Mouse (Mus musculus) neural tube, embryonic 10.5 days (tissue): ENCODE measurements around the gene Vmn1r195.
"Not testable (repeated sequence)": the region's sequence is repeated elsewhere in the genome, so short reads cannot be mapped to it uniquely, and the experiment has no call there.

ENCODE experiments used
- DNase-seq: peaks from one replicate; pipeline ENCODE4 v3.0.0-alpha.2; 2017; ENCODE audit warnings: low spot score; ENCODE audit errors: extremely low spot score

Gene Vmn1r195

DNA sequence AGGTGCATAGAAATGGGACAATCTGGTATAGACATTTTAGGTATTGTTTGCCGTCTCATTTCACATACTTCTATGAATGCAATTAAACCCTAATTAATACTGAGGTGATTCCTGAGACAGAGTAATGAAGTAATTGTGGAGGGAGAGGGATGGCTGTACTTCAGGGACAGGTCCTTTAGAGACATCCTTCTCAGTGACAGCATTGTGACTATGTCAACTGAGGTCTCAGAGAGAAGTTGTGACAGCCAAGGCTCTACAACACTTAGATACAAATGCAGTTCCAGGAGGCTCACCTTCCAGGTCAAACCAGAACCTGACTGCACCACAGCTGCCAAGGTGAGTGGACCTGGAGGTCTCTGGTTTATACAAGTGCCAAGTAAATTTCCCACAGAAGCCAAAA lies at the start of gene Vmn1r195:
Vmn1r195 (plus strand) TSS at position 301 of the 400 bp plus-strand sequence.
- DNase-seq = not testable (repeated sequence)

DNA sequence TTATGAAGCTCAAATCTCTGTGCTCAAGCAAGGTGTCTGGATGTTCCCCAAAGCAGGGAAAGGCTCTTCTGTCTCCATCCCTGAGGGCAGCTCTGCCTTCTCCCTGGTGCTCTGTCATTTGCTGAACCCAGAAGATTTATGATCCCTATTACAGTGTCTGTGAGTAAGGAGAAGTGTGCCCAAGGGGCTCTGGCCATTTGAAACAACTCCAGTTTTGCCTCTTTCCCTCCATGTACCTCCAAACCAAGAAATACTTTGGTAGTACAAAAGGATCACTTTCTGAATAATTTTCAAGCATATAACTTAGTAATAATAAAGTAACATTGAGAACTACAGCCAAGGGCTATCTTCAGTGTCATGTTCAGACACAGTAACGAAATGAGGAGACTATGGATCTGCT lies 47.3 kb upstream of the Vmn1r195 start, which contains the start of gene Vmn1r193:
Vmn1r193 (minus strand) TSS at position 101 of the 400 bp plus-strand sequence.
- not testable (repeated sequence) for DNase-seq

DNA sequence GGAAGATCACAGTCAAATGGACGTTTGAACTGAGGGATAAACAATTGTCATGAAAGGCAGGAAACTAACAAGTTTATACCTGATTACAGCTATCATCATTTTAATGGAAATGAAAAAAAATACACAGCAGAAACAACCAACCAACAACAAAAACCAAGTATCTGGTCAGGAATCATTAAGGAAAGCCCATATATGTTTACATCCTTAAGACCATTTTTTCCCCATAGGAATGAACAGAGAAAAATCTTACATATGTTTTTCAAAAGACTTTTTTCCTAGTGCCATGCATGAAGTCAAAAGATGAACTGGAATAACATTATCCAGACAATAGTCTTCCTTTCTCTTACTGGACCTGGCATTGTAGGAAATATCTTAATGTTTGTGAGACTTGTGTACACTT lies 26.4 kb upstream of the Vmn1r195 start, which contains the start of gene Vmn1r194:
Vmn1r194 (plus strand) TSS at position 301 of the 400 bp plus-strand sequence.
- no peak for DNase-seq

DNA sequence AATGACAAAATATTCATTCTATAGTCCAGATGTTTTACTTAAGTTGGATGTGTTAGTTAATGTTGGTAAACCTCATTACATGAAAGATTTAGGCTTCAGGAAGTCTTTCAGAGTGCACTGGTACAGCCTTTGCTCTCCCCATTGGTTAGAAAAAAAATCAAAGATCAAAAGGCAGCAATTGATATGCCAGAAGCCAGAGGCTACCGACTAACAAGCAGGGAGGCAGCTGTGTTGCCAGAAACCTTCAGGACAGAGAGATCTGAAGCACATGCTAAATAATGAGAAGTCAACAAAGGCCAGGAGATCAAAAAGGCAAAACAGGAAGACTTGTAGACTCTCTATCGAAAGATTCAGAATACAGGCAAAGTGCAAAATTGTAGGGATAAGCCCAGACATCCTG lies 1.4 kb downstream of the Vmn1r195 start:
- no peak for DNase-seq

DNA sequence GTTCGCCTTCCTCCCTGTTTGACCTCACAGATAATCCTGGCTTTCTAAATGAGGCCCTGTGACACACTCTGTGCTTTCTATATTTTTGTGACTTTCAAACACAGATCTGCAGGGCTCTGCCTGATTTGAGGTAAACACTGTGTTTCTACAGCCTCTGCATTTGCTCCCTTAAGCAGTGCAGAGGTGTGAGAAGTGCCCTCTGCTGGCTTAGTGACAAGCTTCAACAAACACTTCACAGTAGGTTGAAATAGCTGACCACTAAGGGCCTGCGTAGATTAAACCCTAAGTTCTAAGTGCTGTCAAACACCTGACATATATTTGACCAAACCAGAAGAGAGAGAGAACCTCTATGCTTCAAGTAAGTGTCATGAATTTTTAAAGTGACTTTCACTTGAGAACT lies 14.3 kb downstream of the Vmn1r195 start:
- no peak for DNase-seq

DNA sequence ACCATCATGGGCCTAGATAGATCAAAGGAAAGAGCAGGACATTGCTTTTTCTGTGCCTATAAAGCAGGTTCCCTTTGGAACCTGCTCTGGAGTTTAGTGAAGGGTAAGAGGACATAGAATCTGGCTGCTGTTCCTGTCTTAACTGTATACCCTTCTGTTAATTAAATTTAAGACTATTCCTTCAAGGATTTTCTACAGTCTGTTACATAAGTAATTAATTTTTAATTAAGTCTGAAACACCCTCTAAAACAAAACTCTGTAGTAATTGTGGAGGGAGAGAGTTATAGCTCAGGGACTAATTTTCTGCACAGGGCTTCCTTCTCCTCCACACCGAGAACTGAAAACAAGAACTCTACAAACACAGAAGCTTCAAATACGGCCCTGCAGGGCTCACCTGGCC lies 19.3 kb downstream of the Vmn1r195 start, which contains the start of gene Vmn1r196:
Vmn1r196 (plus strand) TSS at position 301 of the 400 bp plus-strand sequence.
- no peak for DNase-seq

DNA sequence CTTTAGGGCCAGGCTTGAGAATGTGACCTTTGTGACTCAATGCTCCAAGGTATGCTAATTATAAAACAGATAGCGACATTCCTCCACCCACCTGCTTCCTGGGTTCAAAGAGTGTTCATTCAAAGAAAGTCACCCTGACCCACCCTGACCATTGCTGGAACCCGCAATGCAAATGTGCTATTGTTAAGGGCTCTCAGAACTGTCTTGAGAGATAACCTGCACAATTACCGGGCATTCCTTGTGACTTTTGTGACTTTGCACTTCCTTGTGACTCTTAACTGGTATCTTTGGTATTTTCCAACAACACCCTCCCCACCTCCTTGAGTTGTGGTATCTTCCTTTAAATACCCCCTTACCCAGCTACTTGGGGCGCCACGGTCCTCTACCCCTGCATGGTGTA lies 37.8 kb downstream of the Vmn1r195 start:
- not testable (repeated sequence) for DNase-seq

DNA sequence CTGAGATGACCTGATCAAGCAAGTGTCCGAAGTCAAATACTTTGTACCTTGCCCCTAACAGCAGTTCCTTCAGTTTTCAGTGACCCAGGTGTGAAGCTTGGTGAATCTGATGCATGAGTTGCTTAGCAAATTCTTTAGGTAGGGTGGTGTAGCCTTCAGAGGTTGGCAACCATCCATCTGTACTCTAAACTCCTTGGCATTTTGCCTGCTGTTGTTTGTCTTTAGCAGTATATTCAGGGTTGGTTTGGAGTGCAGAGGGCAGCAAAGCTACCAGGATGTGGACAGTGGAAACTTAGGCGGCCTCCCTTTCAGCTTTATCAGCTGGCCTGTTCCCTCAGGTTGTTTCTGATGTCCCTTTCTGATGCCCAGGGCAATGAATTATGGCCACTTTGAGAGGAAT lies 45.0 kb downstream of the Vmn1r195 start:
- no peak for DNase-seq

DNA sequence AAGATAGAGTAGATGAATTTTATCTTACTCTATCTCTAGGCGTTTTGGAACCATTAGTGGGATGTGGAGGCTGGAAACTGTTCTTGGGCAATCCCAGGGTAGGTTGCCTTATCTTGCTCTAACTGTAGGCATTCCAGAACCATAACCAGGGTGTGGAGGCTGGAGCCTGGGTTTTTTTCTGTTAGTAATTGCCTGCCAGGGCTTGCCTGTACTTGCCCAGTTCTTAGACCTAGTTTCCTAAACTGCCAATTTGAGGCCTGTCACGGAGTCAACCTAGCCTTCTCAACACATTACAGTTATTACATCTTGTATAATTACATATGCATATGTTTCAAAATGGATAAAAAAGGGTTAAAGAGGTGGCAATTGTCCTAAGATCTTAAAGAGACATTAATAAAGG lies 47.0 kb downstream of the Vmn1r195 start:
- DNase-seq = no peak

DNA sequence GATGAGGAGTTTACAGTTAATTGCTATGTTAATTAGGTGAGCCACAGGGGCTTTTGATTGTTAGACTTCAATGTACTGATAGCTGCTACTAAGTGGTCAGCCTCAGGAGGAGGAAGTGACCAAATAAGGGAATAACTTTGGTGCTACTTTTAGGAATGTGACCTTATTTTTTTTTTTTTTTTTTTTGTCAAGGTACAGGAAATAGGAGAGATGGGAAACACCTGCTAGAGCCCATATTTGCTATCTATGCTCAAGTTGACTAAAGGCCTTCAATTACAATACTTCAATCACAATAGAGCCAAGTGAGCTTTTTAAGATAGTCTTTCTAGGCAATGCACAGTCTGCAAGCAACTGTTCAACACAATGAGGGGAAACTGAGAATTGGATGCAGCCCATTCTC lies 49.8 kb downstream of the Vmn1r195 start:
- DNase-seq = no peak

DNA sequence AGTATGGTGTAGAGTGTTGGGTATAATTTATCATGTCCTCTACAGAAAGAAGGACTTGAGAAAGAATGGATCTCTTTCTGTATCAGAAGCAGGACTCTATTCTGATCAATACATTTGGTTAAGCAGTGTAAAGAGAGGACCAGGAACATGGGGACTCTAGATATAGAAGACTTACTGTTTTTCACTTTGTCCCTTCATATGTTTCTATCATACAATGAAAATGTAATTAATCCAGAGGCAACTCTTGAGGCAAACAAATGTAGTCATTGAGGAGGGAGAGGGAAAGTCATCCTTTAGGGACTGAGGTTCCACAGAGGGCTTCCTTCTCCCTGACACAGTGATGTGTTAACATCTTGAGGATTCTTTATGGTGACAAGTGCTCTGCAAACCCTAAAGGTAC lies 54.0 kb downstream of the Vmn1r195 start, which contains the start of gene Vmn1r197:
Vmn1r197 (plus strand) TSS at position 301 of the 400 bp plus-strand sequence.
- DNase-seq = no peak
